Mouse (Mus musculus) mouse embryonic stem cell (cell line): ENCODE measurements around the gene Mip.

ENCODE experiments used
- in situ Hi-C, 2 experiments: fragments of 300-500 bp; cut with MboI; formaldehyde crosslinking; loops; 1 replicate in 1 of 2; 3 replicates in 1 of 2; pipeline ENCODE4 v1.14.3; 2019 to 2020; ENCODE audit warnings: low sequenced_read_pairs in 2 of 2, low pct_unique_long_range_greater_than_20kb in 1 of 2, mixed read lengths in 1 of 2; ENCODE audit not compliant: unreplicated experiment in 1 of 2

The Mip gene

DNA sequence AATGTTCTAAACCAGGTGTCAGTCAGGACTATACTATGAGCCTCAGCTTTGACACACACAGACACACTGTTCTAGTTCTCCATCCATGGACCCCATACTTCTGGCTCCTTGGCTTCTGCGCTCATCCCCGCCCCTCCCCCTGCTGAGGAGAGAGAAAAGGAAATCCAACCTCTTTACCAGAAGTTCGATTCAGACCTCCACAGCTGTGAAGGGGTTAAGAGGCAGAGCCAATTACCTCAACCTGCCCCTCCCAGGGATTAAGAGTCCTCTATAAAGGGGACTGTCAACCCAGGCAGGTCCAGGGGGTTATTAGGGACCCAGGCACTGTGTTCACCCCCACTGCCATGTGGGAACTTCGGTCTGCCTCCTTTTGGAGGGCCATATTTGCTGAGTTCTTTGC lies at the start of gene Mip:
Mip (plus strand) TSS at position 301 of the 400 bp plus-strand sequence.
- in situ Hi-C loops: no loop called here

DNA sequence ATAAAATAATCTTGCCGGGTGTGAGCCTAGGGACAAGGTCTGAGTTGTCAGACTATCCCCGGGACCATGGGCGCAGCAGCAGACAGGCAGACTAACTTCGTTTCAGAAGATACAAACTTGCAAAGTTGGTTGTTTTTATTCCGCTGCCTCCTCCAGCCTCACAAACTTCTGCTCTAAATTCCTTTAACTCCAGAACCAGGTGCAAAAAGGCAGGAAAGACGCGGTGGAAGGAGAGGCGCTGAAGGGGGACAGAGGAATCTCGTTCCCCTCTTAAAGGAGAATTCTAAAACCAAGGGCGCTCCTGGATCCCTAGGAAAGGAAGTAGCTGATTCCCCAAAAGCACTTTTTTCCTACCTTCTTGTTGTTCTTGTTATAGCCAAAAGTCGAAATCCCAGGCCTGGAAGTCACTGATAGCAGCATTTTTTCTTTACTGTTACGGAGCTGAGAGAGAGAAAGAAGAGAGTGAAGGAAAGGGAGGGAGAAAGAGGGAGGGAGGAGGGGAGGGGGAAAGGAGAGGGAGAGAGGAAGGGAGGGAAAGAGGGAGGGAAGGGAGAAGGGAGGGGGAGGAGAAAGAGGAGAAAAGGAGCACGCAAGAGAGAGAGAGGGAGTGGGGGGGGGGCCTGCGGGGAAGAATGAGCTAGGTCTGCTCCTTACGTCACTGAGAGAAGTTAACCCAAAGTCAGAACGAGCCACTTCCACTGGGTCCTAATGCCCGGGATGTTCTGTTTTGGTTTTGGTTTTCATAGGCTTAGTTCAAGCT lies 49.5 kb upstream of the Mip start:
- in situ Hi-C loops: loop anchor here in 1 of 2 experiments (25.0 kb wide), 1 partner anchor 439 kb away; the partner anchor contains the start of gene Zbtb39

DNA sequence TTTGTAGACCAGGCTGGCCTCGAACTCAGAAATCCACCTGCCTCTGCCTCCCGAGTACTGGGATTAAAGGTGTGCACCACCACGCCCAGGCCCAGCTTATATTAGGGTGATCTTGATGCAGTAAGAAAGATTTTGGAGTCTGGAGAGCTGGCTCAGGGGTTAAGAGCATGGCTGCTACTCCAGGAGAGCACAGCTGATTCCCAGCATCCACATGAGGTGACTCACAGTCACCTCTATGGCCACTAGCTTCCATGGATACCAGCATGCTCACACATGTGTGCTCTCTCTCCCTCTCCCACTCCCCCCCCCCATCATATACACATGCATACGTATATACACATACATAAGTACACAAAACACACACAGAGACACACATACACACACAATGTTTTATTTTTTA lies 48.3 kb upstream of the Mip start:
- in situ Hi-C loops: loop anchor here in 1 of 2 experiments (25.0 kb wide), 1 partner anchor 440 kb away; the partner anchor contains the start of gene Zbtb39

DNA sequence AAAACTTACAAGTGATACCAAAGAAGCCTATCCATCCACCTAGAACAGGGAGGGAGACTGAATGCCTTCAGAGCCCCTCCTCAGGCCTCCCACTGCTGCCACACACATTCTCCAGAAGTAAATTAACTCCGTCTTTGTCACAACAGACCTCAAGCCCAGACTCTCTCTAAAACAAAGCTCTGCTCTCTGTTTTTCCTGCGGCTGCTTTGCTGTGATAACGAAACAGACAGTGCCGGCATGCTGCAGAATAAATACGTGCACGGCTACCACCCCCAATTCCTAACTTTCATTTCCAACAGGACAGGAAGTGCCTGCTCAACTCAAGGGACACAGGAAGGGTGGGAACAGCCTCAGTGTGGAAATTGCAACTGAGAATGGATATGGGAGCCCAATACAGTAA lies 45.6 kb upstream of the Mip start, which contains the start of gene Rbms2:
Rbms2 (minus strand) TSS at position 309 of the 400 bp plus-strand sequence.
- in situ Hi-C loops: loop anchor here in 1 of 2 experiments (5.0 to 25.0 kb wide), 2 partner anchors 38 to 443 kb away; partner anchors contain the start of gene Zbtb39

DNA sequence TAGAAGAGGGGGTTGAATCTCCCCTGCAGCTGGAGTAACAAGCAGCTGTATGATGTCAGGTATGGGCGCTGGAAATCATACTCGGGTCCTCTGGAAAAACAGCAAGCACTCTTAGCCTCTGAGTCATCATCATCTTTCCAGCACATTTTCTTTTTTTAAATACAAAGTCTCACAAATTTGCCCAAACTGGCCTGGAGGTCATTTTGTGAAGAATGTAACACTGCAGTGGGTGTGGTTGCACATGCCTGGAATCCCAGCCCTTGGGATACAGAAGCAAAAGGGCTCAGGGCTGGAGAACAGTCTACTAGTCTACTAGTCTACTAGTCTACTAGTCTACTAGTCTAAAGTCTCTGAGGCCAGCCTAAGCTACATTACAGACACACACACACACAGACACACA lies 41.3 kb upstream of the Mip start:
- in situ Hi-C loops: loop anchor here in 1 of 2 experiments (5.0 to 25.0 kb wide), 2 partner anchors 42 to 447 kb away; partner anchors contain the start of gene Zbtb39

DNA sequence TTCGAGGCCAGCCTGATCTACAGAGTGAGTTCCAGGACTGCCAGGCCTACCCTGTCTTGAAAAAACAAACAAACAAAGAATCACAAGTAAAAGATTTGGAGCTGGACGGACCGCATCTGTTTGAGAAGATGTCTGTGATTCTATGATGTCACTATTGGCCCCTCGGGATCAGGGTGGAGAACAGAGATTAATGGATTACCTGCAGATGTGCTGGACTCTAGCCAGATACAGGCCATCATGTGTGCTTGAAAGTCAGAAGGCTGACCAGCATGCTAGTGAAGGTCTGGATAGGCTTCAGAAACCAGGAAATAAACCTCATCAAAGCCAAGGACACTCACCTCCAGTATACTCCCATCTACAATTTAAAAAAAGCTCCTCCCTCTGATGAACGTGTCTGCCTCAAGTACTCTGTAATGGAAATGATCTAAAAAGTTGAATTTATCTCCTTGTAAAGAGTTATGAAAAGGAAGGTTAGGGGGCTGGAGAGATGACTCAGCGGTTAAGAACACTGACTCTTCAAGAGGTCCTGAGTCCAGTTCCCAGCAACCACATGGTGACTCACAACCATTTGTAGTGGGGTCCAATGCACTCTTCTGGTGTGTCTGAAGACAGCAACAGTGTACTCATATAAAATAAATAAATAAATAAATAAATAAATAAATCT lies 40.2 kb upstream of the Mip start:
- in situ Hi-C loops: loop anchor here (5.0 to 25.0 kb wide), 3 partner anchors 43 to 448 kb away; partner anchors contain the start of gene Zbtb39 (in 1 of the 2)

DNA sequence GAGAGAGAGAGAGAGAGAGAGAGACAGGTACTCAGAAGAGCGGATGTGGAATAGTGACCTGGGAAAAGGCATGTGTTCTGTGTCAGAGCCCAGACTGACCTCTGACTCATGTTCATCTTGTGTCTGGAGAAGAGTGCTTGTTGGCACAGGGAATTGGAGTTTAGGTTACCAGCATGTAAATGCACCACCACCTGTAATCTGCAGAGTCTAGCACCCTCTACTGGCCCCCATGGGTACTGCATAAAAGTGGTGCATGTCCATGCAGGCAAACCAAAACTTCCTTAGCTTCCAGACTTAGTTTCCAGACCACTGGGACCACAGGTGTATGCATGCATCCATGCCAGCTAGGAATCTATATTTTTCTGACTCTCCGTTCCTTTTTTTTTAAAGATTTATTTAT lies 39.7 kb upstream of the Mip start:
- in situ Hi-C loops: loop anchor here (5.0 to 25.0 kb wide), 3 partner anchors 44 to 449 kb away; partner anchors contain the start of gene Zbtb39 (in 1 of the 2)

DNA sequence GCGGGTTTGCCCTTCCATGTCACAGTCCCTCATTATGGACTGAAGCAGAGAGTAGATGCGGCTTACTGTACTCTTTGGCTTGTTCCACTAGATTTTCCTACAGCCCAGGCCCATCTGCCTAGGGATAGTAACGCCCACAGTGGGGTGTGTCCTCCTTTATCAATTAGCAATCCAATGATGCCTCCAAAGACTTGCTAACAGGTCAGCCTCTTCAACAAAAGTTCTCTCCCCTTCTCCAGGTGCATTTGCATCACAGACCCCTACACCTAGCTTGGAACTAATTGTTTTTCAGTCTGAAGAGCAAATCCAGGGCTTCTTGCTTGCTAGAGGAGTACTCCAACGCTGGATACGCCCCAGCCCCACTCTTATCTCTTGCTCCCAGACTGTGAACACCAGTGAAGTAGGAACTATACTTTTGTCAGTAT lies 38.4 kb upstream of the Mip start:
- in situ Hi-C loops: loop anchor here (5.0 to 25.0 kb wide), 3 partner anchors 45 to 450 kb away; partner anchors contain the start of gene Zbtb39 (in 1 of the 2)

DNA sequence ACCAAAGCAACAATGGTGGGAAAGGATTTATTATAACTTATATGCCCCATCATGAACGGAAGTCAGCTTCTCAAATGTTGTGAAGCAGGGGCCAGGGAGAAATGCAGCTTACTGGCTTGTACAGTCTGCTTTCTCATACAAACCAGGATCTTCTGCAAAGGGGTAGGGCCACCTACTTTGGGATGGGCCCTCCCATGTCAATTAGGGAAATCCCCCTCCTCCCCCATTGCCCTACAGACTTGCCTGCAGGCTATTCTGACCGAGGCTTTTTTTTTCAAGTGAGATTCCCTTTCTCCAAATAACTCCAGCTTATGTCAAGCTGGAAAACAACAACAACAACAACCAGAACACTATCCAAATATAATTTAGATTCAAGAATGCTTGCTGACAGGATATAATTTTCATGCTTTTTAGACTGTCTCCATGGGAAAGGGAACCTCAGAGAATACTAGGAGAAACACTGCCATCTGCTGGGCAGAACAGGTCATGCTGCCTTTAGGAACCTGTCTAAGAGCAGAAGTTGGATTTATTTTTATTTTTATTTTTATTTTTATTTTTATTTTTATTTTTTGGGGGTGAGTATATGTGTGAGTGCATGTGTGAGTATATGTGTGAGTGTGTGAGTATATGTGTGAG lies 37.3 kb upstream of the Mip start:
- in situ Hi-C loops: loop anchor here (5.0 to 25.0 kb wide), 3 partner anchors 46 to 451 kb away; partner anchors contain the start of gene Zbtb39 (in 1 of the 2)

DNA sequence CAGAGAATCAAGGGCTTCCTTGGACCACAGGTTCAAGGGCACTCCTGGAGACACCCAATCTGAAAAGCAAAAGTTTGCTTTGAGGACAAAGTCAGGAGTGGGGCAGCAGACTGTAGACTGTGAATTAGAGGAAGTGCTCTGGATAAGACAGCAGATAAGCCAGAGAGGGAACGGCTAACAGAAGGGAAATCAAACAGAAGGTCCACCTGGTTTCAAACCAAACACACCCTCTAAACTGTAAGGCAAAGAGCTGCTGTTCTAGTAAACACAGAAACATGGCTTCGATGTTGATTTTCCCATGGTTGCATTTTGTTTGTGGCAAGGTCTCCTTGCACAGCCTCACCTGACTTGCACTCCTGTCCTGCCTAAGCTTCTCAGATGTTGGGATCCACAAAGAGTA lies 34.2 kb upstream of the Mip start:
- in situ Hi-C loops: loop anchor here (10.0 to 25.0 kb wide), 2 partner anchors 97 to 454 kb away; partner anchors contain the start of genes Baz2a (in 1 of the 2) and Zbtb39 (in 1 of the 2)

DNA sequence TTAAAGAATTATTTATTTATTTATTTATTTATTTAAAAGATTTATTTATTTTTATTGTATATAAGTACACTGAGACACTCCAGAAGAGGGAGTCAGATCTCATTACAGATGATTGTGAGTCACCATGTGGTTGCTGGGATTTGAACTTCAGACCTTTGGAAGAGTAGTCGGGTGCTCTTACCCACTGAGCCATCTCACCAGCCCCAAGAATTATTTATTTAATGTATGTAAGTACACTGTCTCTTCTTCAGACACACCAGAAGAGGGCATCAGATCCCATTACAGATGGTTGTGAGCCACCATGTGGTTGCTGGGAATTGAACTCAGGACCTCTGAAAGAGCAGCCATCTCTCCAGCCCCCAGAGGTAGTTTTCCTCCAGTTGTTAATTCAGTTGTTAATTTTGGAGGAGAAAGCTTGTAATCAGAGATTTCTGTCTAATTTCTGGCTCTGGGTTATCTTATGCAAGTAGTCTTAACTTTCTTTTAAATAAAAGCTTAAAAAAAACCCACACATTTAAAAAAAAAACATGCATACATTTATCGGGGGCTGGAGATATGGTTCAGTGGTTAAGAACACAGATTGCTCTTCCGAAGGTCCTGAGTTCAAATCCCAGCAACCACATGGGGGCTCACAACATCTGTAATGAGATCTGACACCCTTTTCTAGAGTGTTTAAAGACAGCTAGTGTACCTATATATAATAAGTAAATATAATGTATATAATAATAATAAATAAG lies 33.4 kb upstream of the Mip start:
- in situ Hi-C loops: loop anchor here (10.0 to 25.0 kb wide), 2 partner anchors 97 to 455 kb away; partner anchors contain the start of genes Baz2a (in 1 of the 2) and Zbtb39 (in 1 of the 2)

DNA sequence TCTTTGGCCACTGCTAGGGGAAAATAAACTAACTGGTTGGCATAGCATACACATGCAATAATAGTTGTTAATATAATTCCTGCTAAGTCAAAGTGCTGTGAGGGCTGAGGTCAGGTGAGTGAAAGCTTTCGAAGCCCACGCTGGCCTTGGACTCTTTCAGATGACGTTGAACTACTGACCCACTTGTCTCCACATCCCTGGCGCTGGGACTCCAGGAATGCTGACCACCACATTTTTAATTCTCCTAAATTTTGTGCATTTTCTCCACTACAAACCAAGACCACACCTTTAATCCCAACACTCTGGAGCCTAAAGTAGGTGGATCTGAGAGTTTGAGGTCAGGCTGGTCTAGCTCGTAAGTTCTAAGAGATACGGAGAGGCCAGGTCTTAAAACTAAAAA lies 32.5 kb upstream of the Mip start:
- in situ Hi-C loops: loop anchor here (10.0 to 25.0 kb wide), 2 partner anchors 98 to 456 kb away; partner anchors contain the start of genes Baz2a (in 1 of the 2) and Zbtb39 (in 1 of the 2)

DNA sequence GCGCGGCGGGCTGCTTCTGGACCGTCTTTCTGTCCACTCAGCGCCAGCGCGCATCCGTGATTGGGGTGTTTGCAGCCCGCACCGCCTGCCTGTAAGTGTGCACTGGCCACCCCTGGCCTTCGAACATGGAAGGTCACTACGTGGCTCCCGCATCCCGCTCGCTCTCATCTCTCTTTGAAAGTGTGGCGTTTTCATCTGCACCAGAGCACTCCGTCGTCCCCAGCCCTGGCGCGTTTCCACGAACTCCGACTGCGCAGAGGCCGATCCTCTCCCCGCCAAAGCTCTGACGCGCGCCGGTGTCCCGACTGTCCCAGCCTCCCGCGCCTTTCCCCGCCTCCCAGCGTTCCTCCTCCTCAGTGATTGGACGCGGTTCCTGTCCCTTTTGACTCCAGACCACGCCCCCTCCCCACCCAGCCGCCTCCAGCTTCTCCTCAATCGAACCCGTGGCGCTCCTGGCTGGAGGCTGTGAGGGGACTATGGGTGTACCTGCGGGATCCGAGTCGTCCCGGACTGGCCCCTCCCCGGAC lies 31.6 kb upstream of the Mip start, which contains the start of gene Gls2:
Gls2 (plus strand) TSS at position 434 of the 527 bp plus-strand sequence.
- in situ Hi-C loops: loop anchor here (10.0 to 25.0 kb wide), 2 partner anchors 99 to 457 kb away; partner anchors contain the start of genes Baz2a (in 1 of the 2) and Zbtb39 (in 1 of the 2)

DNA sequence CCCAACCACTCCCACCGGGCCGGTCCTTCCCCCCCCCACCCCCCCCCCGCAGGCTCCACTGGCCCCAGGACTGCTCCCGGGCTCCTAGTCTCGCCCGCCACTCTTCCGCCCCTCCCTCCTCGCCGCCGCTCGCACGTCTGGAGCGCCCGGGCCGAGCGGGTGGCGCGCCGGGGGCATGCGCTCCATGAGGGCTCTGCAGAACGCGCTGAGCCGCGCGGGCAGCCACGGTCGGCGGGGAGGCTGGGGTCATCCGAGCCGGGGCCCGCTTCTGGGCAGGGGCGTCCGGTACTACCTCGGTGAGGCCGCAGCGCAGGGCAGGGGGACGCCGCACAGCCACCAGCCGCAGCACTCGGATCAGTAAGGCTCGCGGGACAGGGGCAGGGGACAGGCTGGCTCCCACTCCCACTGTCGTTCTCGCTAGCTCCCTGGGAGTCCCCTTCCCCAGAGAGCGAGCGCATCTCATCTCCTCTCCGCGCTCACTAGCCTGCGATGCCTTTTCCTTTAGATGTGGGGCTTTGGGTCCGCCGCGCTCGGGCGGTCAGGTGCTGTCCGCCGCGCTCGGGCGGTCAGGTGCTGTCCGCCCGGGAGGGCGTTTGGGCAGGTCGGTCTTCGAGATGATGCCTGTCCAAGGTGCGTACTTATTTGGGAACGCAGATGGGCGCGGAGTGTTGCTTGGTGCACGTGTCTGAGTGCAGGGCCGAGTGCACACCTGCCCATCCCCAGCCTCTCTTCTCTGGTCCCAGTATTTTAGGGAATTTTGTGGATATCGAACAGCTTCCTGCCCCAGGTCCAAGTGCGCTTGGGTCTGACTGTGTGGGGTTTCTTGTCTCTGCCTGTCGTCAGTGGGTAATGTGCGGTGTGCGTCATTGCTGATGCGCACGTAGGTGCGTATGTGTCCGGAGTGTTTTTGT lies 30.8 kb upstream of the Mip start:
- in situ Hi-C loops: loop anchor here (10.0 to 25.0 kb wide), 2 partner anchors 100 to 458 kb away; partner anchors contain the start of genes Baz2a (in 1 of the 2) and Zbtb39 (in 1 of the 2)

DNA sequence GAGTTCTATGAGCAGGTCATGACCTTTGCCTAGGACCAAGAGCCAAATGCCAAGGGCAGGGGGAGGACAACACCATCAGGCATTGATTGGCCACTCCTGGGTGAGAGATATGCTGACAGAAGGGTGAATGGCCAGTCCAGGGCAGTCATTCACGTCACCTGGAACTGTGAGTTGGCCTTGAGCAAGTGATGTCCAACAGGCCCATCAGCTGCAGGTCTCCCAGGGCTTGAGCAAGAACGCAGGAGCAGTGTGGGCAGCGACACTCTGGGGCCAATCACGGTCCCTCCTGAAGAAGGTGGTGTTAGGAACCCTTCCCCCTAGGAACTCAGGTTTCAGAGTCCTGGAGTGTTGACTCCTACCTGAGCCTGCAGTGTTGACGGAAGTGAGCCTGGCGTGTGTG lies 23.8 kb upstream of the Mip start:
- in situ Hi-C loops: no loop called here

DNA sequence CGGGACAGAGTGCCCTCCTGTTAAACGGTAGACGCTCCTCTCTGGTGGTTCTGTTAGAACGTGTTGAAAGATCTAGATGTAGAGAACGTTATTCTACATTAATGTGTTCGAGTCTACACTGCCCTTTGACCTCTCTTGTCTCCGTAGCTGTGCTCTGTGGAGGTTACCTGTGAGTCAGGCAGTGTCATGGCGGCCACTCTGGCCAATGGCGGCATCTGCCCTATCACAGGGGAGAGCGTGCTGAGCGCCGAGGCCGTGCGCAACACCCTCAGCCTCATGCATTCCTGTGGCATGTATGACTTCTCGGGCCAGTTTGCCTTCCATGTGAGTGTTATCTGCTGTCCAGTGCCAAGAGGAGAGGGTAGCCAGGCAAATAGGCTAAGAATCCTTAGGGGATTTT lies 20.7 kb upstream of the Mip start:
- in situ Hi-C loops: no loop called here
